ENCODE assay signal across 20 mouse cellular contexts in the genomic region with DNA sequence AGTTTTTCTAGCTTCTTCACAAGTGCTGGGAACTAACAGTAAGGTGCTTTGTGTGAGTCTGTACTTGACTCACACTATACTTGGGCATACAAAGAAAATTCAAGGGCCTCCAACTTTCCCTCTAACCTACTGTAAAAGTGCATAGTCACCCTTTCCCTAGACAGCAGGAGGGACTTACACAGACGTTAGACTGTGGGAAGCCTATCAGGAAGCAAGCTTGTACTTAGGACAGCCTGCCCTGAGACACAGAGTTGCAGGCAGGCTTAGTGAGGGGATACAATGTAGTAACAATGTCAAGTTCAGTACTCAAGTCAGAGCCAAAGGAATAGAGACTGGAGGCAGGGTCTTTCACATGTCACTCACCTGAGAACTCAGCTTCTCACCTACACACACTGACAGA. TPM values are rescaled to one million over a fixed set of nuclear protein-coding genes. Genes with fewer than 3 reads are reported as not detected.
A peak's percentile ranks its signal among the peaks of the same experiment; 100 is the strongest.
DNase-seq lines count a peak whose midpoint lies in the region; ATAC-seq lines count a peak whose summit lies in the region.
"Had no signal": no experiment of that assay in that cellular context is flagged by ENCODE, and none has a peak within 500 bp of the region (broad histone marks: within the 10 kb centered on the region; RNA-seq: fewer than 3 reads in every experiment).

No protein-coding gene starts in this region.

- H3K4me1 ChIP-seq in liver, embryonic 12.5 days, result peaks cover 37% of the 10 kb centered on the region
- H3K4me1 ChIP-seq: embryonic facial prominence, embryonic 15.5 days; hindbrain, embryonic 13.5 days; midbrain, embryonic 10.5 days had no signal

- H3K4me2 ChIP-seq in liver, embryonic 12.5 days, result no peak overlapping the region
- H3K4me2 ChIP-seq: embryonic facial prominence, embryonic 15.5 days; hindbrain, embryonic 13.5 days had no signal

- 5% methylated on average over 1 of the region's 1 CpGs for WGBS in liver, embryonic 12.5 days (ENCODE audit: insufficient replicate concordance)

- no peak overlapping the region for H3K9ac ChIP-seq in liver, embryonic 12.5 days
- H3K9ac ChIP-seq: embryonic facial prominence, embryonic 15.5 days; forebrain, postnatal 0 days; hindbrain, embryonic 13.5 days had no signal

- DNase-seq in liver (no peak), MEL-GATA-1-ER (ENCODE audit: extremely low read depth, low read depth) (peak; percentile 64)
- no peak for DNase-seq in embryo, embryonic 10.5 days (ENCODE audit: low spot score)
- DNase-seq in layer of hippocampus, adult 9-11 months, result no peak
- DNase-seq: cerebellum, adult 8-10 months; embryo, embryonic 11 days; forebrain, postnatal 0 days; gastrocnemius, postnatal 36 days; heart, postnatal 14 days; left cerebral cortex, postnatal 4 days; lung, postnatal 10 days; thymus, postnatal 36 days had no signal

- no peaks in the 10 kb centered on the region for H3K27me3 ChIP-seq in liver, embryonic 12.5 days (replicated peaks)
- H3K27me3 ChIP-seq: embryonic facial prominence, embryonic 15.5 days had no signal

- peak; percentile 64 for ATAC-seq in liver, embryonic 12.5 days
- peak; percentile 37 for ATAC-seq in common myeloid progenitor, adult 5-6 weeks (replicated peaks; ENCODE audit: low read depth, poor library complexity, severe bottlenecking)
- ATAC-seq in megakaryocyte-erythroid progenitor cell, adult 5-6 weeks (replicated peaks; ENCODE audit: low FRiP score, low TSS enrichment, poor library complexity, severe bottlenecking), result 0 out of 2 replicates have a peak, but pooled peaks have one; percentile 14
- ATAC-seq: forebrain, postnatal 0 days had no signal

- H3K4me3 ChIP-seq in liver, embryonic 12.5 days, result no peak overlapping the region
- H3K4me3 ChIP-seq: embryonic facial prominence, embryonic 15.5 days; heart, embryonic 10.5 days; hindbrain, embryonic 13.5 days; left cerebral cortex, adult 2 months; midbrain, embryonic 10.5 days had no signal

- H3K27ac ChIP-seq in liver, embryonic 12.5 days, result no peak overlapping the region; the same call in 1 of the 2 replicates
- H3K27ac ChIP-seq: embryonic facial prominence, embryonic 15.5 days; heart, embryonic 10.5 days; hindbrain, embryonic 13.5 days; left cerebral cortex, adult 2 months; midbrain, embryonic 10.5 days had no signal

- no peaks in the 10 kb centered on the region for H3K36me3 ChIP-seq in liver, embryonic 12.5 days
- H3K36me3 ChIP-seq: embryonic facial prominence, embryonic 15.5 days; heart, embryonic 10.5 days; hindbrain, embryonic 13.5 days; midbrain, embryonic 10.5 days had no signal

- H3K9me3 ChIP-seq in liver, embryonic 12.5 days (replicated peaks), result no peaks in the 10 kb centered on the region
- H3K9me3 ChIP-seq: embryonic facial prominence, embryonic 15.5 days; heart, embryonic 10.5 days; hindbrain, embryonic 13.5 days; midbrain, embryonic 10.5 days had no signal

RNA-seq across cellular contexts. Expression of a gene that starts 8.5 kb away (rescaled TPM):
- polyA plus RNA-seq in liver, embryonic 12.5 days (2016; fragmentation: Nextera tagmentation; extraction: Ambion mirVana), result 10.3 and 11.7 TPM in 2 replicates
- 12.1 and 30.2 TPM in 2 replicates for total RNA-seq in common myeloid progenitor, adult 5-6 weeks (2017)
- 5.4 and 7.9 TPM in 2 replicates for total RNA-seq in megakaryocyte-erythroid progenitor cell, adult 5-6 weeks (2014; fragmentation: Nextera tagmentation)
- total RNA-seq in megakaryocyte-erythroid progenitor cell, adult 5-6 weeks (2017), result 6.2 and 12.1 TPM in 2 replicates

RNA-seq across cellular contexts. Expression of a gene that starts 58.6 kb away (rescaled TPM):
- polyA plus RNA-seq in liver, embryonic 12.5 days (2016; fragmentation: Nextera tagmentation; extraction: Ambion mirVana), result 107 and 108 TPM in 2 replicates
- total RNA-seq in common myeloid progenitor, adult 5-6 weeks (2017), result 153 and 213 TPM in 2 replicates
- 185 and 214 TPM in 2 replicates for total RNA-seq in megakaryocyte-erythroid progenitor cell, adult 5-6 weeks (2014; fragmentation: Nextera tagmentation)
- total RNA-seq in megakaryocyte-erythroid progenitor cell, adult 5-6 weeks (2017), result 167 and 217 TPM in 2 replicates

Comparison
In these comparisons a context has a peak if more than half of its experiments do, and no peak if none do; other contexts are left out.
1. ATAC-seq: peak in every context shown above with its lines; median percentile 64 in liver, embryonic 12.5 days; 37 in common myeloid progenitor, adult 5-6 weeks; 14 in megakaryocyte-erythroid progenitor cell, adult 5-6 weeks.